Mouse (Mus musculus) ES-Bruce4 (cell line): ENCODE results near the gene Akap5.

ENCODE experiments used
- CTCF ChIP-seq: IDR thresholded peaks from one replicate; pipeline ENCODE4 v1.8.1; 2011; ENCODE audit warnings: low read depth, low read length
- EP300 ChIP-seq: IDR thresholded peaks from 2 replicates; pipeline ENCODE4 v1.6.1; 2011; ENCODE audit warnings: low read depth, low read length; ENCODE audit not compliant: insufficient read depth
- POLR2A ChIP-seq: IDR thresholded peaks from one replicate; pipeline ENCODE4 v1.8.1; 2011; ENCODE audit warnings: low read length; ENCODE audit not compliant: insufficient read depth

GRCm38 (mm10) chr12:76288494-76288893 lies 36.2 kb upstream of the Akap5 start:
- TF ChIP-seq EP300 (no peak), CTCF (no peak), POLR2A (no peak)
